ENCODE assay signal across 11 mouse cellular contexts in the genomic region with DNA sequence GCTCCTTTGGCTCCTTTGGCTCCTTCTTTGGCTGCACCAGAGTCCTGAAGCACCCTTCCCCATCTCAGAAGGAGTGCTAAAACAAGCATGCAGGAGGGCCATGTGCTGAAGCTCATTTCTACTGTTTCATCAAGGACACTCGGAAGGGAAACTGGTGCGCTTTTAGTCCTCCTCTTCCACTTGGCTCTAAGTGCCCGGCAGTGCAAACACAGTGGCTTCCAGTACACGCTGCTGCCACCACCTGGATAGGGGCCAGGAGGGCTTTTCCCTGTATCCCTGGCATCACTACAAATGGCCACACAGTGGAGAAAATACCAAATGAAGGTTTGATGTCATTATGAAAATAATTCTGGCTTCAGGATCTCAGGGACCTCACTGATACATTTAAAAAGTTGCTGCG.
DNase-seq lines count a peak whose midpoint lies in the region; ATAC-seq and TF ChIP-seq lines count a peak whose summit lies in the region.
"Had no signal": no experiment of that assay in that cellular context is flagged by ENCODE, and none has a peak within 500 bp of the region (broad histone marks: within the 10 kb centered on the region; RNA-seq: fewer than 3 reads in every experiment).

No protein-coding gene starts in this region.

- H3K4me2 ChIP-seq in hindbrain, embryonic 14.5 days (replicated peaks), result no peak overlapping the region
- no peak overlapping the region for H3K4me2 ChIP-seq in hindbrain, embryonic 12.5 days (replicated peaks)
- no peak overlapping the region for H3K4me2 ChIP-seq in lung, embryonic 14.5 days
- H3K4me2 ChIP-seq: heart, embryonic 13.5 days; liver, embryonic 13.5 days had no signal

- WGBS in hindbrain, embryonic 14.5 days, result 79% methylated on average over 5 of the region's 5 CpGs
- 81% methylated on average over 5 of the region's 5 CpGs for WGBS in hindbrain, embryonic 12.5 days
- WGBS in lung, embryonic 14.5 days, result 61% methylated on average over 5 of the region's 5 CpGs

- no peaks in the 10 kb centered on the region for H3K9me3 ChIP-seq in hindbrain, embryonic 14.5 days (ENCODE audit: control insufficient read depth, low read length)
- no peaks in the 10 kb centered on the region for H3K9me3 ChIP-seq in hindbrain, embryonic 12.5 days (replicated peaks)
- no peaks in the 10 kb centered on the region for H3K9me3 ChIP-seq in lung, embryonic 14.5 days (ENCODE audit: low read depth, low read length)
- H3K9me3 ChIP-seq: heart, embryonic 13.5 days; liver, embryonic 13.5 days had no signal

- ATAC-seq in hindbrain, embryonic 14.5 days (ENCODE audit: low FRiP score), result no peak
- ATAC-seq in hindbrain, embryonic 12.5 days (ENCODE audit: low FRiP score), result no peak
- ATAC-seq in cerebellum, adult (ENCODE audit: insufficient number of reproducible peaks, low FRiP score, low TSS enrichment), result peak; percentile 84
- no peak for ATAC-seq in lung, embryonic 14.5 days (ENCODE audit: insufficient read depth)

- no peaks in the 10 kb centered on the region for H3K27me3 ChIP-seq in hindbrain, embryonic 14.5 days (ENCODE audit: control insufficient read depth, insufficient read depth, low read length)
- no peaks in the 10 kb centered on the region for H3K27me3 ChIP-seq in hindbrain, embryonic 12.5 days
- H3K27me3 ChIP-seq in lung, embryonic 14.5 days (ENCODE audit: insufficient read depth, low read length), result no peaks in the 10 kb centered on the region
- H3K27me3 ChIP-seq: heart, embryonic 13.5 days; liver, embryonic 13.5 days had no signal

- H3K9ac ChIP-seq in hindbrain, embryonic 14.5 days, result no peak overlapping the region
- H3K9ac ChIP-seq in hindbrain, embryonic 12.5 days, result no peak overlapping the region
- no peak overlapping the region for H3K9ac ChIP-seq in lung, embryonic 14.5 days
- H3K9ac ChIP-seq: heart, embryonic 13.5 days; liver, embryonic 13.5 days had no signal

- peak; percentile 24; the same call in 1 of the 2 replicates for TF ChIP-seq CTCF in lung, embryonic 14.5 days (IDR thresholded peaks at IDR 0.05; ENCODE audit: low read depth)

- no peaks in the 10 kb centered on the region for H3K36me3 ChIP-seq in hindbrain, embryonic 14.5 days (replicated peaks; ENCODE audit: control insufficient read depth, insufficient read depth)
- H3K36me3 ChIP-seq in hindbrain, embryonic 12.5 days, result no peaks in the 10 kb centered on the region
- no peaks in the 10 kb centered on the region for H3K36me3 ChIP-seq in lung, embryonic 14.5 days (ENCODE audit: insufficient read depth)
- H3K36me3 ChIP-seq: heart, embryonic 13.5 days; liver, embryonic 13.5 days had no signal

- DNase-seq in hindbrain, embryonic 14.5 days (ENCODE audit: low spot score), result peak; percentile 25
- DNase-seq in 3T3-L1 (ENCODE audit: low read depth, low spot score), result peak; percentile 18
- peak; percentile 40 for DNase-seq in lung, embryonic 14.5 days
- DNase-seq in kidney, adult 11 months, result no peak
- no peak for DNase-seq in urinary bladder, adult 2 months (ENCODE audit: low spot score)
- DNase-seq: kidney, adult 18-20 months; layer of hippocampus, postnatal 36 days; liver, embryonic 13.5 days had no signal

- no peak overlapping the region for H3K27ac ChIP-seq in hindbrain, embryonic 14.5 days
- H3K27ac ChIP-seq in hindbrain, embryonic 12.5 days, result no peak overlapping the region
- no peak overlapping the region for H3K27ac ChIP-seq in lung, embryonic 14.5 days (ENCODE audit: low read depth)
- H3K27ac ChIP-seq: heart, embryonic 13.5 days; liver, embryonic 13.5 days had no signal

- H3K4me3 ChIP-seq in hindbrain, embryonic 14.5 days (replicated peaks; ENCODE audit: low read length), result no peak overlapping the region
- H3K4me3 ChIP-seq in hindbrain, embryonic 12.5 days, result no peak overlapping the region
- no peak overlapping the region for H3K4me3 ChIP-seq in lung, embryonic 14.5 days (ENCODE audit: low read depth, low read length)
- H3K4me3 ChIP-seq: heart, embryonic 13.5 days; liver, embryonic 13.5 days had no signal

- no peaks in the 10 kb centered on the region for H3K4me1 ChIP-seq in hindbrain, embryonic 14.5 days (replicated peaks; ENCODE audit: control insufficient read depth, insufficient read depth, low read length)
- H3K4me1 ChIP-seq in hindbrain, embryonic 12.5 days, result no peaks in the 10 kb centered on the region
- 0 out of 2 replicates have a peak, but pooled peaks cover 3% of the 10 kb centered on the region for H3K4me1 ChIP-seq in lung, embryonic 14.5 days (ENCODE audit: insufficient read depth)
- H3K4me1 ChIP-seq: liver, embryonic 13.5 days had no signal

Comparison
In these comparisons a context has a peak if more than half of its experiments do, and no peak if none do; other contexts are left out.
1. DNase-seq: peak in hindbrain, embryonic 14.5 days (single experiment), 3T3-L1 (single experiment) and lung, embryonic 14.5 days (single experiment); none in kidney, adult 11 months (single experiment) and urinary bladder, adult 2 months (single experiment).